Mouse (Mus musculus): Measurements from ENCODE around the gene Snrnp40. TPM values are rescaled to one million over a fixed set of nuclear protein-coding genes. Genes with fewer than 3 reads are reported as not detected.

The Snrnp40 gene
- 52.4 and 53.9 TPM in 2 replicates for polyA plus RNA-seq (2015; fragmentation: Nextera tagmentation; extraction: Ambion mirVana)

DNA sequence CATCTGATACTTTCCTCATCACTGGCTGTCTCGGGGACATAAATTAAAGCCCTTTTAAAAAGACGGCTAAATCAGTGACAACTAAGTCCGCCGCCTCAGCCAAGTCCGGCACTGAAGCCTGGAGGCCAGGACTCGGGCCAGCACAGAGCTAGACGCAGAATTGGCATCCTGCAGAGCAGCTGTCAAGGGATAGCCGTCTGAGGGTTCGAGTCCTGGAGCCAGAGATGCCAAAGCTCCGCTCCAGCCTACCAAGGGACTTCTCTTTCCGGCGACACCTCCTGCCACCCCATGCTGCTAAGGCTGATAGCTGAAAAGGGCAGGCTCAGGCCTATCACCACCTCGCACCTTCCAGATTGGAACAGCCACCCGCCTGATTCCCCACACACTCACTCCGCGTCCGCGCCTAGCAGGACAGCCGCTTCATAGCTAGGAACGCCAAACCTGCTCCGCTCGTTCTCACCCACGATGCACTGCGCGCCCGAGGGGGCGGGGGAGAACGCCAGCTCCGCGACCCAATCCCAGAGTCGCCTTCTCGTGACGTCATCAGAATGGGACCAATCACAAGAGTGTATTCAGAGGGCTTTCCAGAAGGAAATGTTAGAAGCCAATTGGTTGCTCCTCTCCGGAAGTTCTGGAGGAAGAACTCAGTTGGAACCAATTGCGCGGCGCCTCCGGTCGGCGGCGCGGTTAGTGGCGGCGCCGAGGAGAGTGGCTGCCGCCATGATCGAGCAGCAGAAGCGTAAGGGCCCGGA, at the start of gene Snrnp40, which contains the start of gene Zcchc17:
Gene Snrnp40, plus strand, starts transcription at position 647 of the 752 bp plus-strand sequence.
Gene Zcchc17, minus strand, starts transcription at position 458 of the 752 bp plus-strand sequence.

Other genes starting within 250 kb of the Snrnp40 start
- gene Hcrtr1, start 220.8 kb upstream of the Snrnp40 start, polyA plus RNA-seq (2015; fragmentation: Nextera tagmentation; extraction: Ambion mirVana), result 2.3 TPM in 2 replicates
- gene Tinagl1, start 185.0 kb upstream of the Snrnp40 start, polyA plus RNA-seq (2015; fragmentation: Nextera tagmentation; extraction: Ambion mirVana), result 962 and 1,015 TPM in 2 replicates
- not detected in 2 replicates for gene Gm853, start 137.7 kb upstream of the Snrnp40 start, polyA plus RNA-seq (2015; fragmentation: Nextera tagmentation; extraction: Ambion mirVana)
- gene Serinc2, start 80.9 kb upstream of the Snrnp40 start, polyA plus RNA-seq (2015; fragmentation: Nextera tagmentation; extraction: Ambion mirVana), result 43.7 and 50.2 TPM in 2 replicates
- 24.4 and 26.8 TPM in 2 replicates for gene Fabp3, start 51.5 kb upstream of the Snrnp40 start, polyA plus RNA-seq (2015; fragmentation: Nextera tagmentation; extraction: Ambion mirVana)
- 0.64 and 0.70 TPM in 2 replicates for gene Gm10570, start 51.5 kb upstream of the Snrnp40 start, polyA plus RNA-seq (2015; fragmentation: Nextera tagmentation; extraction: Ambion mirVana)
- gene Zcchc17, start 189 bp upstream of the Snrnp40 start, polyA plus RNA-seq (2015; fragmentation: Nextera tagmentation; extraction: Ambion mirVana), result 37.7 and 45.6 TPM in 2 replicates
- gene Nkain1, start 214.0 kb downstream of the Snrnp40 start, polyA plus RNA-seq (2015; fragmentation: Nextera tagmentation; extraction: Ambion mirVana), result 0.24 and 0.27 TPM in 2 replicates

Data from urinary bladder, postnatal 0 days (tissue).